Mouse (Mus musculus) hindbrain, embryonic 13.5 days (tissue): ENCODE measurements at regions not wholly inside any gene's neighbourhood (a gene's known extent, or its start where the extent isn't known, plus 50 kb on each side); places are given as distances from the start of the nearest gene placed in this dataset.

ENCODE experiments used
- ATAC-seq: fragments of 200-750 bp; cut with Nextera tagmentation; 2 replicates; pipeline ENCODE4 v1.8.0; 2017; ENCODE audit warnings: moderate TSS enrichment; ENCODE audit not compliant: low FRiP score
- H3K27ac ChIP-seq: fragments of 300-500 bp; sonication (generic); 2 replicates; pipeline ENCODE4 v1.5.1; 2015; ENCODE audit warnings: inconsistent platforms, mild to moderate bottlenecking, moderate library complexity
- H3K27me3 ChIP-seq: fragments of 300-500 bp; sonication (generic); 2 replicates; pipeline ENCODE4 v1.6.1; 2015; ENCODE audit warnings: mild to moderate bottlenecking, inconsistent platforms
- H3K36me3 ChIP-seq: fragments of 300-500 bp; sonication (generic); 2 replicates; pipeline ENCODE4 v1.6.1; 2015; ENCODE audit warnings: mild to moderate bottlenecking, inconsistent platforms
- H3K4me1 ChIP-seq: fragments of 300-500 bp; sonication (generic); replicated peaks from 2 replicates; pipeline ENCODE4 v1.6.1; 2015; ENCODE audit warnings: inconsistent platforms
- H3K4me2 ChIP-seq: fragments of 300-500 bp; sonication (generic); 2 replicates; pipeline ENCODE4 v1.6.1; 2015; ENCODE audit warnings: inconsistent platforms, mild to moderate bottlenecking, moderate library complexity
- H3K4me3 ChIP-seq: fragments of 300-500 bp; sonication (generic); 2 replicates; pipeline ENCODE4 v1.5.1; 2015; ENCODE audit warnings: mild to moderate bottlenecking, inconsistent platforms
- H3K9ac ChIP-seq: fragments of 300-500 bp; sonication (generic); 2 replicates; pipeline ENCODE4 v1.6.1; 2015; ENCODE audit warnings: mild to moderate bottlenecking, inconsistent platforms
- H3K9me3 ChIP-seq: fragments of 300-500 bp; sonication (generic); 2 replicates; pipeline ENCODE4 v1.6.1; 2016; ENCODE audit warnings: inconsistent platforms
- WGBS: fragments of 180-500 bp; shearing (Covaris S2); methylation state at CpG from one replicate; pipeline ENCODE4 v1.1.7; 2015; 5-methylcytosine and 5-hydroxymethylcytosine counted together

DNA sequence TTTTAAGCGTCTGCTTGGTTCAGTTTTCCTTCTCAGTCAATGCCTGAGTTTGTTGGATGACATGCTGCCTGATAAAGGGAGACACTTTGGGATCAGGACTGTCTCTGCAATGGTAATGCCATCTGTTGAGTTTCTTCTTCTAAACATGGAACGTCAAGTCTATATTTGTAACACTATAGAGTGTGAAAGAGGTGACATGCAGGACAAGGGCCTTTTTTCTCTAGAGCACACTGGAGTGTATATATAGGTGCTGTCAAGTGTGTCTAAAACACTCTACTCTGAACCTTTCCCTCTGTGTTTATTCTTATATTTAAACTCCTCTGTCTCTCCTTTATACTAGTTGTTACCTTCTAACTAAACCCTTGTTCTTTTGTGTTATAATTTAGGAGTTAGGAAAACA is 299.6 kb downstream of the Epha7 start:
- no peaks in the 10 kb centered on the region for H3K36me3 ChIP-seq
- 93% methylated on average over 2 of the region's 2 CpGs for WGBS
- no peaks in the 10 kb centered on the region for H3K4me1 ChIP-seq
- H3K27me3 ChIP-seq = no peaks in the 10 kb centered on the region
- ATAC-seq = no peak
- no peak overlapping the region for H3K9ac ChIP-seq
- H3K9me3 ChIP-seq = no peaks in the 10 kb centered on the region
- H3K4me2 ChIP-seq = no peak overlapping the region
- no peak overlapping the region for H3K4me3 ChIP-seq
- no peak overlapping the region for H3K27ac ChIP-seq

DNA sequence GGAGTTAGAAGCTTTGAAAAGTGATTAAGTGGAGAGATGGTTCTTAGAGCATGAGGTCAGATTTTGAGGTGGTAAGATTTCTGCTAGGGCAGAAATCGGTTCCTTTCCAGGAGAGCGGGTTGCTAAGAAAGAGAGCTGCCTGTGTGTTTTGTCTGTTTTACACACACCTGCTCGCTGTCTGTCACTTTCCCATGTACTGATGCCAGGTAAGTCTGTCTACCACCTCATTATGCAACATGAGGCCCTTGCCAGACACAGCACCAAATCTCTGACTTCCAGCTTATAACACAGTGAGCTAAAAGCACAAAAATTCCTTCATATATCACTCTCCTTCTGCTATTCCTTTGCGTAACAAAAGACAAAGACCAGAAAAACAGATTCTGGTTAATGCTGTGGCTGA is 304.1 kb downstream of the Epha7 start:
- ATAC-seq = no peak
- Histone ChIP-seq H3K9me3 (no peaks in the 10 kb centered on the region), H3K36me3 (no peaks in the 10 kb centered on the region), H3K4me2 (no peak overlapping the region), H3K27ac (no peak overlapping the region), H3K9ac (no peak overlapping the region), H3K27me3 (no peaks in the 10 kb centered on the region), H3K4me1 (peaks cover 7% of the 10 kb centered on the region; the same call in 1 of the 2 replicates), H3K4me3 (no peak overlapping the region)
- WGBS = 92% methylated on average over 4 of the region's 4 CpGs

DNA sequence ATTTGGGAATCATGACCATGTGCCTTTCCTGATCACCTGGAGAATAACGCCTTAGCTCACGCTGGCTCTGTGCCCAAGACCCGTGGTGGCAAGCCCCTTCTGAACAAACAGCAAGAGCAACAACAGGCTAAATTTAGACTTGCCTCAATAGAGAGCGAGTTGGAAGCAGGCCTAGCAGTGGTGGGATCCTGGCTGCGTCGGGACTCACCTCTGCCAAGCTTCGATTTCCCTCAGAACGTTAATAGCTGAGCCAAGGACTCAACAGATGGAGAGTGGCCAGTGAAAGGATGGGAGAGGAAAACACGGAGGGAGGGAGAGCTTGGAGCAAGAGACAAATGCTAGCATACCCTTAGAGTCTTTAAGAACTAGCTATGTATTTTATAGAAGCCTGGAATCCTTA is 305.0 kb downstream of the Epha7 start:
- 0 out of 2 replicates have a peak, but pooled peaks have one; percentile 39 for ATAC-seq
- Histone ChIP-seq H3K9me3 (no peaks in the 10 kb centered on the region), H3K27me3 (no peaks in the 10 kb centered on the region), H3K9ac (no peak overlapping the region), H3K27ac (no peak overlapping the region), H3K4me2 (no peak overlapping the region), H3K4me3 (no peak overlapping the region), H3K36me3 (no peaks in the 10 kb centered on the region), H3K4me1 (peaks cover 7% of the 10 kb centered on the region; the same call in 1 of the 2 replicates)
- WGBS = 67% methylated on average over 9 of the region's 9 CpGs

DNA sequence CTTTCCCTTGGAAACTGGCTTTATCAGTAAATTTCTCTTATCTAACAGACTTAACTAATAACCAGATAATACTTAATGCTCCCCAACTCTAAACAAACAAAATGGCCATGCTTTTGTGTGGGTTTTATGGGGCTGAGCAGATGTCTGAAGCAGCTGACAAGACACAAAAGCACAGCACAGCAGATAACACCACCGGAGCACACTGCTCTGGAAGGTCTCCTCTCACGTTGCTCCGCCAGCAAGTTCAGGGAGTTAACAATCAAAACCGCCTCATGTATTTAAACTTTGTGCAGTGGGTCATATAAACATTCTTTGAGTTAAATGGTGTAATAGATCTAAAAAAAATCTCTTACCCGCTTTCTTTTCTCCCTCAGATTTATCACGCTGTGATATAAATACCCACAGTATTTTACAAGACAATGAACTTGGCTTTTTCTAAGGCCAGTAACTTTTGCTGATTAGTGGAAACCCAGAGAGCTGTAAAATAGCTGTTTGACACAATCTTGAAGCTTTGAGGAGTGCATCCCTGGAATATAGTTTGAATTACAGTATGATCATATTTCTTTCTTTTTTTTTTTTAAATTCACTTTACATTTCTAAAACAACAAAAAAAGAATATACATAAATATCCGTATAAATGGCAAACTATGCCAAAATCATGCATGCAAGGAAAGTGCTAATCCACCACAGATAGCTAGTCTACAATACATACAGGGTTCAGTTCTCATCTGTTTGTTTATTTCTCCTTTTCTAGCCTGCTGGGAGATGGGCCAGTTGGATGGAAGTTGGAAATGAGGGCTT is 305.9 kb downstream of the Epha7 start:
- Histone ChIP-seq H3K36me3 (no peaks in the 10 kb centered on the region), H3K27ac (no peak overlapping the region), H3K27me3 (no peaks in the 10 kb centered on the region), H3K9me3 (no peaks in the 10 kb centered on the region), H3K9ac (no peak overlapping the region), H3K4me1 (peaks cover 7% of the 10 kb centered on the region; the same call in 1 of the 2 replicates), H3K4me2 (no peak overlapping the region), H3K4me3 (no peak overlapping the region)
- ATAC-seq = no peak
- 20% methylated on average over 7 of the region's 7 CpGs for WGBS

DNA sequence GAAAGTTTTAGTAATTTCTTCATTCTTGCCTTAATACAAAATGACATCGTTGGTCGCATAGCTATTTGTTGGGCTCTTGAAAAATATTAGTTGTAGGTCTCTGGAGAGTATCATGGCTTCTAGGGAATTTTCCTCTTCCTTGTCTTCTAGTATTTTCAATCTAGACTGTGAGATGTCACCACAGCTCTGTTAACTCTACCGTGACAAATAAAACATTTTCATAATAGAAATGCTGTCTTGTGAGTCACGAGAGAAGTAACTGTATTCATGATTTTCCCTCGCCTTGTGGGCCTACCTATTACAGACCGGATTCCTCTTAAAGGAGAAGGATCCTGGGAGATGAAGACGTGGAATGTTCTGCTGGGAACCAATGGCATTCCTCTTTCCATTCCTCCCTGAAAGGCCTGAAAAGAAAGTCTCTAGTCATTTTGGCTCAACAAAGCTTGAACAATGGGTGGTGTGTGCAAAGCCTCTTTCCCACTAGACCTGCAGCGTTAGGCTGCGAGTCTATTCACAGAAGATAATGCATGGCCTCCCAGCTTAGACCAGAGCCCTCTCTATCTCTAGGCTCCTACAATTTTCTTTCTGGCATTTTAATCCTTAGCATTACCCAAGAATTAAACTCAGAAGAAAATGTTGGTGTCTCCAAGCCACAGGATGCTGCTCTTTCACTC is 306.7 kb downstream of the Epha7 start:
- no peak for ATAC-seq
- 33% methylated on average over 9 of the region's 9 CpGs for WGBS
- no peak overlapping the region for H3K4me2 ChIP-seq
- H3K9me3 ChIP-seq = no peaks in the 10 kb centered on the region
- H3K27me3 ChIP-seq = no peaks in the 10 kb centered on the region
- peaks cover 7% of the 10 kb centered on the region; the same call in 1 of the 2 replicates for H3K4me1 ChIP-seq
- H3K9ac ChIP-seq = no peak overlapping the region
- no peak overlapping the region for H3K4me3 ChIP-seq
- no peak overlapping the region for H3K27ac ChIP-seq
- no peaks in the 10 kb centered on the region for H3K36me3 ChIP-seq

DNA sequence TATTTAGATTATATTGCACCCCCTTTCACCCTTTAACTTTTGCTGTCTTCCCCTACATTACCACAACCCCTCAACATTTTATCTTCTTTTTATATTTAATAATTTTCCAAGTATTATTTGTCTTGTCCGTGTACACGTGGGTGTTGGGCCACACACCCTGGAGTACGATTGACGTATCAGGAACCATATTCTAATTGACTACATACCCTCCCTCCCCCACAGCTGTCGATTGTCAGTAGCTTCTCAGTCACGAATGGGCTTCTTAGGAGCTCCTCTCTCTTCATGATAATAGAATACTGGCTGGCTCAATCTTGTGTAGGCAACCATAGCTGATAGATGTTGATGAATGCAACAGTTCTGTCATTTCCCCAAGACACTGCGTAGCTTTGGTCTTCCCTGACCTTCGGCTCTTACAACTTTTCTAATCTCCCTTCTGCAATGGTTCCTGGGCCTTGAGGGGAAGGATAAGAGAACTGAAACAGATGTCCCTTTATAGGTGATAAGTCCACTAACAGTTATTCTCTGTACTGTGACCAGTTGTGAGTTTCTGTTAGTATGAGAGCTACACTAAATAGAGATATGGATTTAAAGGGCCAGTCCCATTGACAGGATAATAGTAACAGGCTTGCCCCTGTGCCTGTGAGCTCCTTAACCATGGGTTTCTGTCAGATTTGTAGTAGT is 310.9 kb downstream of the Epha7 start:
- Histone ChIP-seq H3K4me3 (no peak overlapping the region), H3K27me3 (no peaks in the 10 kb centered on the region), H3K27ac (no peak overlapping the region), H3K4me2 (no peak overlapping the region), H3K9ac (no peak overlapping the region), H3K9me3 (no peaks in the 10 kb centered on the region), H3K4me1 (peaks cover 4% of the 10 kb centered on the region; the same call in 1 of the 2 replicates), H3K36me3 (no peaks in the 10 kb centered on the region)
- no peak for ATAC-seq
- 92% methylated on average over 8 of the region's 8 CpGs for WGBS

DNA sequence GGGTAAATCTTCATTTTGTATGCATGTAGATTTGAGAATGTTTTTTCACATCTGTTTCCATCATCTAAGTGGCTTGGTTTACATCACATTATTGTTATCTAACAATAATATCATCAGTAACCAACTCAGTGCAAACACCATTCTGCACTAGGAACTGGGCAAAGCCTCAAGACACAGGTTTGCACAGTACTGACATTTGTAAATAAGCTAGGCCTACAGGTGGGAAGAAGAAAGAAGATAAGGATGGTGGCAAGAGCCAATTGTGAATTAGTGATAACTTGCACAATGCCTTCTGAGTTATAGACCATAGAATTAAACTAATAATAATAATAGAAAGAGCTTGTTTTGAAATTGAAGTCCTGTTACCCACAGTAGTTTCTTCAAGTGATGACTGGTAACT is 317.6 kb downstream of the Epha7 start:
- Histone ChIP-seq H3K9me3 (no peaks in the 10 kb centered on the region), H3K4me1 (no peaks in the 10 kb centered on the region), H3K4me3 (no peak overlapping the region), H3K4me2 (no peak overlapping the region), H3K9ac (no peak overlapping the region), H3K27ac (no peak overlapping the region), H3K27me3 (0 out of 2 replicates have a peak, but pooled peaks cover 3% of the 10 kb centered on the region), H3K36me3 (no peaks in the 10 kb centered on the region)
- no peak for ATAC-seq

DNA sequence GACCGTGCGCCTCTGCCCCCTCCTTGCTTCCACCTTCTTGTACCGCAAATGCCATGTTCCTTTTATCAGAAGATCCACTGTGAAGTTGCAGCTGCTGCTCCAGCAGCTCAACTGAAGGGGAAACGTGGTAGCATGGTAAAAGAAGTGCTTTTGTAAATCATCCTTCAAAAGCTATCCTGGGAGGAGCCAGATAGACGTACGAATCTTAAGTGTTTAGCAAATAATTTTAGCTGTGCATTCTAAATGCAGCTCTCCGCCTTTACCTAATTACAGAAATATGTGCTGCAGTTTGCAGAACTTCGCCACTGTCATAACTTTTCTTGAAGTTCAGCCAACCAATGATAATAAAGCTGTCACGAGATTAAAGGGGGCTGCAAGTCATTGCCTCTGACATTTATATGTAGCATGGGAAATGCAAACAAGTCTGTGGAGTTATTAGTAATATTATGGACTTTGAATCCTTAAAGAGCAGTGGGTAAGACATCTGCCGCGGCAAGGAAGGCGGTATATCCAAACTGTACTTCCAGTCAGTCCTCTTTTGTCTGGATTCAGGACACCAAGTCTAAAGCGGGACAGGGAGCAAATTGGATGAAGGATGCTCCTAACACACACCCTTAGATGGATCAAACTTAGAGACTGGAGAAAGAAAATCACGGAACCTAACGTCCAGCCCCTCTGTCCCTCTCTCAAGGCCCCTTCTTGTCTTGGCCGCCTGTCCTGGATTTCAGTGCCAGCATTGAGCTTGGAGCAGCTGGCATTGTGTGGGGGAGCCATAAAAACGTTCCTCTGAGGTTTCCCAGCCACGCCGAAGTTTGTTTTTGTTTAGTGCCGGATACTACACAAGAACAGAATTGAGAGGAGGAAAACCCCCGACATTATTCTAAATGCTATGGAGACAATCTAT is 320.7 kb downstream of the Epha7 start:
- H3K4me2 ChIP-seq = no peak overlapping the region
- WGBS = 71% methylated on average over 21 of the region's 21 CpGs
- no peak for ATAC-seq

DNA sequence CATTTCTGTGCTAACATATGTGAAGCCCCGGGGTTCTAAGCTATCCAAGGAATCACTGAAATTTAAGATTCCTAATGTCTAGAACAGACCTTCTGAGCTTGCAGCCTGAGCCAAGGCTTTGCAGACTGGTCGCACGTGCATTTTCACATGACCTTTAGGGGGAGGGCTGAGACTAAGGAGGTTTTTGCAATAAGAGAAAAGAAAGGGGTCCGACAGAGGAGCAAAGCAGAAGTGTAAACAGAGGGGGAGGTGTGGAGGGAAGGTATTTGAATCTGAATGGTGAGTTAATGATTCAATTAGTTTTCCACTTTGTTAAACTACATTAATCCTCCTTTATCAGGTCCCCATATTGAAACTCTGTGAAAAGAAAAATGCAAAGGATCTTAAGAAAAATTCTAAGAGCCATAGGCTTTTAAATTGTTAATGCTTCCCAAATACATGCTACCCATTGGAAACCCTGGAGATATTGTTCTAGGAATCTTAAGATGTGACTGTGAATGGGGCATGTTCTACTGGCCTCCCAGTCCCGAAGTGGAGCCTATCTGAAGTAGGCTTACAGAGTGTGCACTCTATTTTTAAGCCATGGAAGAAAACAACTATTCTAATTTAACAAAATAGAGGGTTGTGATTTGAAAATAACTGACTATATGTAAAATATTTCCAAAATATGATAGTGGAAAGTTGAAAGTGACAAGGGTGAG is 322.9 kb downstream of the Epha7 start:
- no peaks in the 10 kb centered on the region for H3K36me3 ChIP-seq
- H3K9ac ChIP-seq = no peak overlapping the region
- H3K27me3 ChIP-seq = 0 out of 2 replicates have a peak, but pooled peaks cover 3% of the 10 kb centered on the region
- no peak overlapping the region for H3K4me3 ChIP-seq
- 0 out of 2 replicates have a peak, but pooled peaks cover 2% of the 10 kb centered on the region for H3K4me1 ChIP-seq
- H3K9me3 ChIP-seq = no peaks in the 10 kb centered on the region
- no peak overlapping the region for H3K4me2 ChIP-seq
- H3K27ac ChIP-seq = no peak overlapping the region
- WGBS = 14% methylated on average over 5 of the region's 5 CpGs
- ATAC-seq = no peak

More for the DNA sequence above, 320.7 kb downstream of the Epha7 start:
- no peak overlapping the region for H3K27ac ChIP-seq
- no peak overlapping the region for H3K9ac ChIP-seq
- H3K27me3 ChIP-seq = 0 out of 2 replicates have a peak, but pooled peaks cover 3% of the 10 kb centered on the region
- 0 out of 2 replicates have a peak, but pooled peaks cover 2% of the 10 kb centered on the region for H3K4me1 ChIP-seq
- no peaks in the 10 kb centered on the region for H3K36me3 ChIP-seq
- no peaks in the 10 kb centered on the region for H3K9me3 ChIP-seq
- no peak overlapping the region for H3K4me3 ChIP-seq

DNA sequence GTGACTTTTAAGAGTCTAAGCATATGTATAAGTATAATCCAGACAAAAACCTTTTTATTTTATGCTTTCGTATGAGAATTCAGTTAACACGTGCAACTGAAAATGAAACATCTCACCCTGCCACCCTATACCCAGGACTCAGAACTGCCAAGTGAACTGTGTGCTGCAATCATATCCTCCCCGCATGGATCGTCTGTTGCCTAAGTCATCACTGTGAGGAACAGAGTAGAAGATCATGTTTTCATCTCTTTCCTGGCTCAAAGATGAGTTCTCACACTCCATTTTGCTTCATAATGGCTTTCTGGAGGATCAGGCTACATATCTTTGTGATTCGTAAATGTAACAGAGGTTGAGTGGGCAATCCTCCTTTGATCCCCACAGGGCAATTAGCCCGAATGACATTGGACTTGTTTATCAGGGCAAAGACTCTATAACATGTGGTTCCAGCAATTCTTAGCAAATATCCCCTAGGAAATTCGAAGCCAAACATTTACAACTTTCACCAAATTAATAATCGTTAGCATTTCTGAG is 325.9 kb downstream of the Epha7 start:
- Histone ChIP-seq H3K9me3 (no peaks in the 10 kb centered on the region), H3K36me3 (no peaks in the 10 kb centered on the region), H3K4me1 (0 out of 2 replicates have a peak, but pooled peaks cover 2% of the 10 kb centered on the region), H3K9ac (no peak overlapping the region), H3K4me3 (no peak overlapping the region), H3K27ac (no peak overlapping the region), H3K4me2 (no peak overlapping the region), H3K27me3 (no peaks in the 10 kb centered on the region)
- 85% methylated on average over 8 of the region's 8 CpGs for WGBS
- no peak for ATAC-seq

DNA sequence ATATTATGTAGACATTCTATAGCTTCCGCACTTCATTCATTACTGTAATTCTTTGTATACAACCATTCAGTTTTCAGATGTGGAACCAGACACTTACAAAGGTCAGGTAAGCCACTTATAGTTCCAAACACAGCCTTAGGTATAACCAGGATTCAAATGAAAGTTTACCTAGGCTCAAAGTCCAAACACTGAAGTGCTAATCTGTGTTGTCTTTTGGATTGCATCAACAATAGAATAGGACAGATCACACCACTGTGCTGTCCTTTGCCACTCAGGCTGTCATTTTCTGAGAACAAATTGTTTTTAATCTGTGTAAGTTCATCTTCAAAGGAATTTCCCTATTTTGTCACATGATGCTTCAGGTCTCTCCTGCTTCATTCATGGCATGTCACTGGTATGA is 330.5 kb downstream of the Epha7 start:
- Histone ChIP-seq H3K4me2 (no peak overlapping the region), H3K27ac (no peak overlapping the region), H3K36me3 (no peaks in the 10 kb centered on the region), H3K4me1 (no peaks in the 10 kb centered on the region), H3K9me3 (no peaks in the 10 kb centered on the region), H3K27me3 (no peaks in the 10 kb centered on the region), H3K9ac (no peak overlapping the region), H3K4me3 (no peak overlapping the region)
- 98% methylated on average over 1 of the region's 1 CpGs for WGBS
- ATAC-seq = no peak
